Mouse (Mus musculus): ENCODE measurements at regions not wholly inside any gene's neighbourhood (a gene's known extent, or its start where the extent isn't known, plus 50 kb on each side); places are given as distances from the start of the nearest gene placed in this dataset.

DNA sequence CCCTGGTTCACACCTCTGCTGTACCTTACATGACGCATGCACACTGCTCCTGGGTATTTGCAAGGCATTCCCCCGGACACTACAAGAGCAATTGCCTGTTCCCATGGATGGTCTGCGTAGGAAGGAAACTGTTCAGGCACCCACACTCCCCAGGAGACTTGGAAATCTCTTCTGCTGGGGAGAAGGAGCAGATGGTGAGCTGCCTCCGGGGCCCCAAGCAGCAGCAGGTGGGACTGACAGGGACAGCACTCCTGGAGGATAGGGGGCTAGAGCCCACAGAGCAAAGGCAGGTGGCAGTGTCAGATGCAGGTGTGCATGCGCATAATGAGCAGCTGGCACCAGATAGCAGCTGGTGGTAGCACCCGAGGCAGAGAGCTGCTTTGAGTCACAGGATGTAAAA, 72.5 kb upstream of the Hs6st1 start:
- TF ChIP-seq CTCF (IDR thresholded peaks at IDR 0.05; ENCODE audit: extremely low read depth, insufficient read length, insufficient replicate concordance, low read depth, low read length) (no peak), POLR2A (IDR thresholded peaks at IDR 0.05; ENCODE audit: low read depth, low read length) (no peak)
